Mouse (Mus musculus) midbrain, embryonic 15.5 days (tissue): ENCODE data around the gene Ctrc. TPM values are rescaled to one million over a fixed set of nuclear protein-coding genes. Genes with fewer than 3 reads are reported as not detected.
"Not testable (repeated sequence)": the region's sequence is repeated elsewhere in the genome, so short reads cannot be mapped to it uniquely, and the experiment has no call there.

Experiments
- ATAC-seq: fragments of 200-750 bp; cut with Nextera tagmentation; replicated peaks from 2 replicates; pipeline ENCODE4 v1.8.0; 2017; ENCODE audit warnings: moderate TSS enrichment
- H3K27ac ChIP-seq: fragments of 300-500 bp; sonication (generic); 2 replicates; pipeline ENCODE4 v1.5.1; 2015; ENCODE audit warnings: mild to moderate bottlenecking, inconsistent platforms
- H3K27me3 ChIP-seq: fragments of 300-500 bp; sonication (generic); replicated peaks from 2 replicates; pipeline ENCODE4 v1.6.1; 2015; ENCODE audit warnings: inconsistent platforms
- H3K36me3 ChIP-seq: fragments of 300-500 bp; sonication (generic); replicated peaks from 2 replicates; pipeline ENCODE4 v1.6.1; 2015; ENCODE audit warnings: inconsistent platforms
- H3K4me1 ChIP-seq: fragments of 300-500 bp; sonication (generic); 2 replicates; pipeline ENCODE4 v1.6.1; 2015; ENCODE audit warnings: inconsistent platforms
- H3K4me2 ChIP-seq: fragments of 300-500 bp; sonication (generic); 2 replicates; pipeline ENCODE4 v1.6.1; 2015; ENCODE audit warnings: inconsistent platforms, mild to moderate bottlenecking, moderate library complexity
- H3K4me3 ChIP-seq: fragments of 300-500 bp; sonication (generic); 2 replicates; pipeline ENCODE4 v1.5.1; 2015; ENCODE audit warnings: mild to moderate bottlenecking, inconsistent platforms
- H3K9ac ChIP-seq: fragments of 300-500 bp; sonication (generic); 2 replicates; pipeline ENCODE4 v1.6.1; 2015; ENCODE audit warnings: mild to moderate bottlenecking, inconsistent platforms
- H3K9me3 ChIP-seq: fragments of 300-500 bp; sonication (generic); 2 replicates; pipeline ENCODE4 v1.6.1; 2016; ENCODE audit warnings: inconsistent platforms
- WGBS: fragments of 180-500 bp; shearing (Covaris S2); methylation state at CpG from one replicate; pipeline ENCODE4 v1.1.7; 2015; ENCODE audit warnings: mixed read lengths; 5-methylcytosine and 5-hydroxymethylcytosine counted together
- polyA plus RNA-seq: library from polyadenylated mRNA; unstranded; fragments of >200 nt; fragmentation: Nextera tagmentation; extraction: Ambion mirVana; gene quantifications from 2 replicates; pipeline ENCODE4 v1.2.1, GENCODE M21; 2015

The Ctrc gene
- polyA plus RNA-seq, 1 experiment from 2014 or later = not detected

- WGBS = 93% methylated on average over 7 of the region's 7 CpGs
- Histone ChIP-seq H3K4me3 (no peak overlapping the region), H3K36me3 (0 out of 2 replicates have a peak, but pooled peaks cover 5% of the 10 kb centered on the region), H3K4me1 (peaks cover 33% of the 10 kb centered on the region), H3K27me3 (no peaks in the 10 kb centered on the region), H3K27ac (no peak overlapping the region), H3K9me3 (no peaks in the 10 kb centered on the region), H3K9ac (no peak overlapping the region), H3K4me2 (no peak overlapping the region)
- ATAC-seq = no peak
These were observed 54.7 kb downstream of the Ctrc start for GRCm38 (mm10) chr4:141791486-141791885.

- Histone ChIP-seq H3K4me3 (peak within 1 kb of the TSS; percentile 82), H3K9ac (peak within 1 kb of the TSS; percentile 92), H3K4me1 (peaks cover 28% of the 10 kb centered on the region), H3K27me3 (no peaks in the 10 kb centered on the region), H3K9me3 (no peaks in the 10 kb centered on the region), H3K4me2 (peak within 1 kb of the TSS; percentile 85), H3K36me3 (0 out of 2 replicates have a peak, but pooled peaks cover 5% of the 10 kb centered on the region), H3K27ac (peak within 1 kb of the TSS; percentile 86)
- under 1% methylated on average over 42 of the region's 42 CpGs for WGBS
- ATAC-seq = peak; percentile 93
These were observed 55.6 kb downstream of the Ctrc start, which contains the start of gene Dnajc16 for GRCm38 (mm10) chr4:141790524-141790990. TSS of gene Dnajc16 (minus strand) at chr4:141790931.

GRCm38 (mm10) chr4:141789564-141790218, 56.5 kb downstream of the Ctrc start:
- Histone ChIP-seq H3K4me3 (peak overlapping the region; percentile 82), H3K36me3 (0 out of 2 replicates have a peak, but pooled peaks cover 8% of the 10 kb centered on the region), H3K9me3 (no peaks in the 10 kb centered on the region), H3K27ac (peak overlapping the region; percentile 86; the same call in 1 of the 2 replicates), H3K9ac (peak overlapping the region; percentile 92), H3K4me1 (peaks cover 19% of the 10 kb centered on the region), H3K27me3 (no peaks in the 10 kb centered on the region), H3K4me2 (peak overlapping the region; percentile 85)
- no peak; the same call in 1 of the 2 replicates for ATAC-seq
- WGBS = 60% methylated on average over 3 of the region's 3 CpGs

GRCm38 (mm10) chr4:141787462-141787861, 58.7 kb downstream of the Ctrc start:
- H3K36me3 ChIP-seq = peaks cover 24% of the 10 kb centered on the region
- no peak for ATAC-seq
- H3K27me3 ChIP-seq = no peaks in the 10 kb centered on the region
- no peak overlapping the region for H3K9ac ChIP-seq
- H3K27ac ChIP-seq = no peak overlapping the region
- no peaks in the 10 kb centered on the region for H3K9me3 ChIP-seq
- no peak overlapping the region for H3K4me3 ChIP-seq
- no peak overlapping the region for H3K4me2 ChIP-seq
- peaks cover 10% of the 10 kb centered on the region for H3K4me1 ChIP-seq
- 97% methylated on average over 7 of the region's 7 CpGs for WGBS

- Histone ChIP-seq H3K27me3 (no peaks in the 10 kb centered on the region), H3K9me3 (no peaks in the 10 kb centered on the region), H3K4me2 (no peak overlapping the region), H3K9ac (no peak overlapping the region), H3K36me3 (peaks cover 28% of the 10 kb centered on the region), H3K4me1 (peaks cover 10% of the 10 kb centered on the region), H3K4me3 (no peak overlapping the region), H3K27ac (no peak overlapping the region)
- no peak for ATAC-seq
- 83% methylated on average over 6 of the region's 6 CpGs for WGBS
These were observed 59.1 kb downstream of the Ctrc start for GRCm38 (mm10) chr4:141787046-141787445.

- H3K4me3 ChIP-seq = no peak overlapping the region
- WGBS = 92% methylated on average over 13 of the region's 13 CpGs
- H3K27me3 ChIP-seq = no peaks in the 10 kb centered on the region
- ATAC-seq = no peak
- no peaks in the 10 kb centered on the region for H3K9me3 ChIP-seq
- H3K27ac ChIP-seq = no peak overlapping the region
- peaks cover 36% of the 10 kb centered on the region for H3K36me3 ChIP-seq
- H3K4me2 ChIP-seq = no peak overlapping the region
- peaks cover 9% of the 10 kb centered on the region for H3K4me1 ChIP-seq
- no peak overlapping the region for H3K9ac ChIP-seq
These were observed 60.0 kb downstream of the Ctrc start for GRCm38 (mm10) chr4:141786141-141786540.

- Histone ChIP-seq H3K4me3 (no peak overlapping the region), H3K9me3 (no peaks in the 10 kb centered on the region), H3K27me3 (no peaks in the 10 kb centered on the region), H3K36me3 (peaks cover 47% of the 10 kb centered on the region), H3K4me2 (no peak overlapping the region), H3K27ac (no peak overlapping the region), H3K4me1 (peaks cover 4% of the 10 kb centered on the region), H3K9ac (no peak overlapping the region)
- 87% methylated on average over 5 of the region's 5 CpGs for WGBS
- ATAC-seq = no peak
These were observed 61.3 kb downstream of the Ctrc start for GRCm38 (mm10) chr4:141784835-141785234.

- H3K27me3 ChIP-seq = no peaks in the 10 kb centered on the region
- H3K9ac ChIP-seq = no peak overlapping the region
- H3K9me3 ChIP-seq = no peaks in the 10 kb centered on the region
- peaks cover 55% of the 10 kb centered on the region for H3K36me3 ChIP-seq
- no peak for ATAC-seq
- no peaks in the 10 kb centered on the region for H3K4me1 ChIP-seq
- WGBS = 96% methylated on average over 8 of the region's 8 CpGs
- no peak overlapping the region for H3K4me2 ChIP-seq
- H3K27ac ChIP-seq = no peak overlapping the region
- H3K4me3 ChIP-seq = no peak overlapping the region
These were observed 64.8 kb downstream of the Ctrc start for GRCm38 (mm10) chr4:141781201-141781985.

- peaks cover 62% of the 10 kb centered on the region for H3K36me3 ChIP-seq
- no peaks in the 10 kb centered on the region for H3K4me1 ChIP-seq
- ATAC-seq = no peak
These were observed 66.3 kb downstream of the Ctrc start for GRCm38 (mm10) chr4:141779828-141780227.

GRCm38 (mm10) chr4:141773019-141773418, 73.1 kb downstream of the Ctrc start:
- not testable (repeated sequence) for H3K9ac ChIP-seq, H3K4me2 ChIP-seq, H3K4me1 ChIP-seq, H3K27me3 ChIP-seq, ATAC-seq, H3K9me3 ChIP-seq, H3K27ac ChIP-seq, H3K4me3 ChIP-seq
- WGBS = 86% methylated on average over 4 of the region's 4 CpGs
- H3K36me3 ChIP-seq = peaks cover 64% of the 10 kb centered on the region

More at GRCm38 (mm10) chr4:141779828-141780227, 66.3 kb downstream of the Ctrc start:
- H3K9me3 ChIP-seq = no peaks in the 10 kb centered on the region
- H3K4me3 ChIP-seq = no peak overlapping the region
- WGBS = 95% methylated on average over 8 of the region's 8 CpGs
- H3K27ac ChIP-seq = no peak overlapping the region
- no peaks in the 10 kb centered on the region for H3K27me3 ChIP-seq
- no peak overlapping the region for H3K4me2 ChIP-seq
- no peak overlapping the region for H3K9ac ChIP-seq

- Histone ChIP-seq H3K27ac (no peak overlapping the region), H3K9ac (no peak overlapping the region), H3K36me3 (peaks cover 62% of the 10 kb centered on the region), H3K4me2 (no peak overlapping the region), H3K4me1 (no peaks in the 10 kb centered on the region), H3K4me3 (no peak overlapping the region), H3K27me3 (no peaks in the 10 kb centered on the region), H3K9me3 (no peaks in the 10 kb centered on the region)
- ATAC-seq = no peak
- WGBS = 92% methylated on average over 8 of the region's 8 CpGs
These were observed 74.3 kb downstream of the Ctrc start for GRCm38 (mm10) chr4:141771823-141772222.

- peaks cover 56% of the 10 kb centered on the region for H3K36me3 ChIP-seq
- 90% methylated on average over 8 of the region's 8 CpGs for WGBS
- no peak overlapping the region for H3K27ac ChIP-seq
- no peaks in the 10 kb centered on the region for H3K9me3 ChIP-seq
- H3K4me2 ChIP-seq = no peak overlapping the region
- peaks cover 6% of the 10 kb centered on the region; the same call in 1 of the 2 replicates for H3K4me1 ChIP-seq
- H3K9ac ChIP-seq = no peak overlapping the region
- H3K27me3 ChIP-seq = no peaks in the 10 kb centered on the region
- no peak overlapping the region for H3K4me3 ChIP-seq
- ATAC-seq = no peak
These were observed 76.5 kb downstream of the Ctrc start for GRCm38 (mm10) chr4:141769501-141770160.
